Mouse (Mus musculus) erythroblast, embryonic 14.5 days (primary cell): ENCODE data around the gene Tmem167b. TPM values are rescaled to one million over a fixed set of nuclear protein-coding genes. Genes with fewer than 3 reads are reported as not detected.

Experiments used
- H3K27me3 ChIP-seq: 2 replicates; pipeline ENCODE4 v1.6.1; 2012; ENCODE audit warnings: inconsistent platforms; ENCODE audit not compliant: control insufficient read depth
- H3K36me3 ChIP-seq: 2 replicates; pipeline ENCODE4 v1.6.1; 2012; ENCODE audit warnings: mild to moderate bottlenecking, inconsistent platforms; ENCODE audit not compliant: control insufficient read depth
- H3K4me1 ChIP-seq: 2 replicates; pipeline ENCODE4 v1.6.1; 2012; ENCODE audit warnings: inconsistent platforms; ENCODE audit not compliant: control insufficient read depth
- H3K4me3 ChIP-seq: replicated peaks from 2 replicates; pipeline ENCODE3; 2012; ENCODE audit warnings: moderate library complexity, mild to moderate bottlenecking, inconsistent platforms
- H3K9me3 ChIP-seq: 2 replicates; pipeline ENCODE4 v1.6.1; 2012; ENCODE audit warnings: low read length, inconsistent platforms, mixed read lengths; ENCODE audit not compliant: control insufficient read depth
- GATA1 ChIP-seq: IDR thresholded peaks from 2 replicates; pipeline ENCODE4 v1.6.1; 2012; ENCODE audit warnings: low read length, inconsistent platforms, mixed read lengths
- TAL1 ChIP-seq: IDR thresholded peaks from 3 replicates; pipeline ENCODE4 v1.6.1; 2012; ENCODE audit warnings: low read length, inconsistent platforms, mixed read lengths
- polyA plus RNA-seq: library from polyadenylated mRNA; stranded (reverse); fragments of >175 nt; gene quantifications from 2 replicates; pipeline ENCODE4 v1.2.3, GENCODE M21; 2012

Tmem167b gene
- polyA plus RNA-seq, 1 experiment, result 0.23 TPM

DNA sequence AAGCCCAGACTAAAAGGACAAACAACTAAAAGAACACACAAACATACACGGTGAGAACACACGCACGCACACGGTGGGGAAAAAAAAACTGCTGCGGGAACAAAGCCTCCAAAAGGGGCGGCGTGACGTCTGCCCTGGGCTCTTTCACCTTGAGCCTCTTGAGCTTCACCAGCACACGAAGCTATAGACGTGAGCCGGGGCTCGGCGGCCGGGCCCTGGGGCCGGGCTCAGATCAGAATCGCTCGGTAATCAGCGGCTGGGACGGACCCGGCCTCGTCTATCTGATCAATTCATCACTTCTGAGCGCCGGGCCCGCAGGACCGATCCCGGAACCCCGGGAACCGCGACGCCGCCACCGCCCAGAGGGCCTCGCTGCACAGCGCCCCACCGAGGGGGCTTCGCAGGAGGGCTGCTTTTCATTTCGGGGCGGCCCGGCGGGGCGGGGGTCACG, 8.1 kb downstream of the Tmem167b start:
- Histone ChIP-seq H3K27me3 (peaks cover 14% of the 10 kb centered on the region), H3K4me3 (peak overlapping the region; percentile 85), H3K9me3 (no peaks in the 10 kb centered on the region), H3K4me1 (peaks cover 37% of the 10 kb centered on the region), H3K36me3 (peaks cover 32% of the 10 kb centered on the region)
- no peak for TF ChIP-seq TAL1
- TF ChIP-seq GATA1, result no peak

DNA sequence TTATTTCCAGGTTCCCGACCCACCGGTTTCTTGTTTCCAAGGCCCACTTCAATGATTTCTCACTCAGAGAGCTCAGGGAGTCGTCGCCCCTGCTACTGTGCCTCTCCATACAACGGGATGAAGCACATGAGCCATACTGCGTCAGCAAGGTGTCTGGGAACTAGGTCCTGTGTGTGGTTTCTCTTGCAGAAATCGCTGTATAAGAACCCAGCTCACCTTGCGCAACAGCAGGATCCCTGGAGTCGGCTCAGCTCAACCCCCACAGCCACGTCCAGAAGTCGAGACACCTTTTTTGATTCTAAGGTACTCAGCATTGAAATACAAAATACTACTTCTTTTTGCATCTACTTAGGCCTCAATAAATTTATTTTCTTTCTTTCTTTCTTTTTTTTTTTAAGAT, 20.0 kb downstream of the Tmem167b start:
- no peaks in the 10 kb centered on the region for H3K36me3 ChIP-seq
- TF ChIP-seq GATA1 (no peak), TAL1 (no peak)

DNA sequence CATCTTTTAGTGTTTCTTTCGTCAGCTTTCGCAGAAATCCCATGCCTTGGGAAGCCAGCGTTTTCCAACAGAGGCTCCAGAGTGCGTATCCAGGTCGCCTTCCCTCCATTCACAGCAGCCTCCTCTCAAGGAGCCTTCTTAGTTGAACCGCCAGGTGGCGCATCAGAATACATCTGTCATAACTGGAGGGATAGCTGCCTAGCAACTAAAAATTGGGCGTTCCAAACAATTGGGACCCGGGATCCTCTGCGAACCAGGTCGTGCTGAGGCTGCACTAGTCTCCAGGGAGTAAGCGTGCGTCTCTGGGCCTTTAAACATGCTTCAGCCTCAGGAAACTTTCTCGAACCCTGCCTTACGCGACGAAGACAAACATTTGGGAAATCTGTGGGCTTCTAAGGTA, 25.0 kb downstream of the Tmem167b start:
- Histone ChIP-seq H3K4me1 (peaks cover 11% of the 10 kb centered on the region), H3K27me3 (peaks cover 57% of the 10 kb centered on the region), H3K4me3 (no peak overlapping the region), H3K36me3 (no peaks in the 10 kb centered on the region), H3K9me3 (no peaks in the 10 kb centered on the region)
- no peak for TF ChIP-seq TAL1
- TF ChIP-seq GATA1, result no peak

More for the DNA sequence above, 20.0 kb downstream of the Tmem167b start:
- Histone ChIP-seq H3K27me3 (peaks cover 24% of the 10 kb centered on the region), H3K9me3 (no peaks in the 10 kb centered on the region), H3K4me1 (peaks cover 4% of the 10 kb centered on the region), H3K4me3 (no peak overlapping the region)

DNA sequence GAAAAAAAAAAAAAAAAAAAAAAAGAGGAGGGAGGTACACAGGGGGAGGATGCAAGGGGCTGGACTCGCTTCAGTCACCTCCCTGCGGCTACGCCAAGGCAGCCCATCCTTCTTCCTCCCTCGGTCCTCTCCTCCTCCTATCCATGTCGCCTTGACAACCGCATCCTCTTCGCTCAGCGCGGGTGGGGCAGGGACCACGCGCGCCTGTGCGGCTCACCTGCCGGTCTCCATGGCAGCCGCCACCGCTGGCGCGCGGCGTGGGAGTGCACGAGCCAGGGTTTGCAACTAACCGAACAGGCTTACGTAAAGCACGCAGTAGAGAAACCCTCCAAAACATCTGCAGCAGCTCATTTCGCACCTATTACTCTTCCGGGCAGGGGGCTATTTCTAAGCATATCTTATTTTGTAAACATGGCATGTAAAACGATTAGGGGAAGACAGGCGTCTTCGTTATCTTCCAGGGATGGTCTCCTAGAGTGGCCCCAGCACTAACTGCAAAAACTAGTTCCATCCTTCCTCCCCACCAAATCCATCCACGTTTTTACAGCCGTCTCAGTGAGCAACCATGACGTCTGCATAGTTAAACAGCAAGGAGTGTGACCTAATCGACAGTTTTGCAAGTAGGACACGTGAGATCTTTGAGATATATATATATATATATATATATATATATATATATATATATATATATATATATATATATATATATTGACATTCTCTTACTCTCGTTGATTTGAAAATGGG, 25.6 kb downstream of the Tmem167b start, which contains the start of gene 5330417C22Rik:
Gene 5330417C22Rik, minus strand, starts transcription at position 20 of the 744 bp plus-strand sequence.
- Histone ChIP-seq H3K4me1 (peaks cover 11% of the 10 kb centered on the region), H3K4me3 (no peak within 1 kb of the TSS), H3K9me3 (no peaks in the 10 kb centered on the region), H3K27me3 (peaks cover 57% of the 10 kb centered on the region), H3K36me3 (no peaks in the 10 kb centered on the region)
- no peak for TF ChIP-seq TAL1
- TF ChIP-seq GATA1, result no peak

DNA sequence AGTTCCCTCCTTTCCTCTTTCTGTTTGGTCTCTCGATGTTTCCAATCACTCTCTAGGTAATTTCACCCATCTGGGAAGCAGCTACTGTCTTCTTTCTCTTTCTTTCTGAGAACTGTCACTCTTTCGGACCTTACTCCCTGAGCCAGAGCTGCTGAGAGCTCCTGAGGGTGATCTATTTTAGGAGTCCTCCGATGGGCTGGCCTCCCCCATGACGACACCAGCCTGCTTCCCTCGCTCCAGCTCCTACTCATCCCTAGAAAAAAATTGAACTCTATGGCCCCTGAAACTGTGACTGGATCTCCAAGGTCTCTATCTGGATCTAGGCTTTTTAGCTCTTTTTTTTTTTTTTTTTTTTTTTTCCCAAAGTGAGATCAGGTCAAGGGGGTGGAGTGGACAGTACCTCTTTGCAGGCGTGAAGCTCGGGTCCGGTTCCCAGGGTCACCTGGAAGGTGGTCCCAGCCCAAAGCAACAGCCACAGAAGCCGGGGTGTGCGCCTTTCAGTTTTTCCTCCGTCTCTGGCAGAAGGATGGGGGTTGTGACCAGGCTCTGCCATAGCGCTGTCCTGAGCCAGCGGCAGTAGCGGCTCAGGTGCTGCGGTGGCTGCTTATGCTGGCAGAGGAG, 26.3 kb downstream of the Tmem167b start:
- peaks cover 57% of the 10 kb centered on the region for H3K27me3 ChIP-seq
- peaks cover 11% of the 10 kb centered on the region for H3K4me1 ChIP-seq

DNA sequence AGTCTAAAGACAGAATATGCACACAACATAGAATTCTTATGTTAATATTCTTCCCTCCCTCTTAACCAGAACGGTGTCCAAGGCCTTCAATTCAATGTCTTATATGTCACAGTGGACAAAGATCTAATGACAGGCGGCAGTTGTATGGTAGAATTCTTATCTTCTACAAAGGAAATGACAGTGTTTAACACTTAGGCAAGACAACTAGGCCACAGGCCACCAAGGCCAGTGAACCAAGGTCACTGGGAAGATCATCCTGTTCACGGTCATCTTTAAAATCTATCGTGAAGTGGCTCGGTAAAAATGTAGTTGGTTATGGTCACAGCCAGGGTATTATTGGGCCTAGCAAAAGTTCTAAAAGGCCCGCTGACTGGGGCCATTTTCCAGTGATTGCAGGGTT, 28.3 kb downstream of the Tmem167b start, which contains the start of gene 1700013F07Rik:
Gene 1700013F07Rik, plus strand, starts transcription at position 200 of the 400 bp plus-strand sequence.
- Histone ChIP-seq H3K9me3 (no peaks in the 10 kb centered on the region), H3K4me1 (peaks cover 11% of the 10 kb centered on the region), H3K4me3 (no peak within 1 kb of the TSS), H3K27me3 (peaks cover 51% of the 10 kb centered on the region), H3K36me3 (no peaks in the 10 kb centered on the region)
- TF ChIP-seq GATA1 (no peak), TAL1 (no peak)

More for the DNA sequence above, 26.3 kb downstream of the Tmem167b start:
- H3K9me3 ChIP-seq, result no peaks in the 10 kb centered on the region
- no peak overlapping the region for H3K4me3 ChIP-seq
- no peaks in the 10 kb centered on the region for H3K36me3 ChIP-seq
- no peak for TF ChIP-seq TAL1
- no peak for TF ChIP-seq GATA1

DNA sequence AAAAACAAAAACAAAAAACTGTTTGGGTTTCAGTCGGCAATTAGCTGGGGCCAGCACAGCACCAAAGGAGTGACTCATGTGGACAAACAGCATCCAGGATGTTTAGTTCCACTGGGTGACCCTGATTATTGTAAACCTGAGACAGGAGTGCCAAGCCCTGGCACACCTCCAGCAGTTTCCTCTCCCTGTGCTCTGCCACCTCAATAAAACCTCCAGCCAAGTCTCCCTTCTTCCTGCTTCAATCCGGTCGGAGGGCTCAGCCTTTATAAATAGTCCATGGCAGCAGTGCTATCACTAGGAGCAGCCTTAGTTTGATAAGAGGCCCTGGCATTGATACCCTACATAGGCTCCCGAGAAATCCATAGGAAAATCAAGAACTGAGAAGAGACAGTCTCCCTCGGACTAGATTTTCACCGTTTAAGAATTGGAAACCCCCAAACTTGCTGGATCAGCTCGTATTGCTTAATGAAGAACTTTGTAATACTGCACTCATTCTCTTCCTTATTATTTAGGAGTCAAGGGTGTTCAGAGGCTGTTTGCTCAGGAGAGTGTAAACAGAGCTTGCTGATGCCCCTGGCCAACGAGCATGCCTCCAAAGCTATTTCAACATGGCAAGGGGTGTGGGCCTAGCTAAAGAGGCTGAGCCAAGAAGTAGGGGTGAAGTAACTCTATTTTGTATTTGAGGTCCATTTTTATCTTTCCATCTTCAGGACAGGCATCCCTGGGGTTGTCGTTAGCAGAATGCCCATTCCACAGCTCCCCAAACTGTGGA, 29.0 kb downstream of the Tmem167b start:
- TF ChIP-seq GATA1 (no peak), TAL1 (no peak)
- Histone ChIP-seq H3K27me3 (peaks cover 44% of the 10 kb centered on the region), H3K9me3 (peaks cover 3% of the 10 kb centered on the region), H3K4me3 (no peak overlapping the region), H3K36me3 (no peaks in the 10 kb centered on the region), H3K4me1 (peaks cover 11% of the 10 kb centered on the region)

DNA sequence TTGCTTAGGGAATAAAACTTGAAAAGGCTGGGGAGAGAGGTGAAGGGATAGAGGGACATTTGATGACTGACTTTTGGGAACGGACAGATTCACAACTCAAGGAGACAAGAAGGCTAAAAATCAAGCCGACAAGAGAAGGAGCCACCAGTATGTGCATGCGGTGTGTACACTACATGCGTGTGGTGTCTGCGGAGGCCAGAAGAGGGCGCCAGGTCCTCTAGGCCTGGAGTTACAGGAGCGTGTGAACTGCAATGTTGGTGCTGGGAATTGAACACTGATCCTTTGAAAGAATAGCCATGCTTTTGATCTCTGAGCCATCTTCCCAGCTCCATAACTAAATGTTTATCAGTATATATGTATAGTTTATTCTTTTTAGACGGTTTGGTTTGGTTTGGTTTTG, 33.8 kb downstream of the Tmem167b start:
- Histone ChIP-seq H3K27me3 (no peaks in the 10 kb centered on the region; the same call in none of the 2 replicates), H3K9me3 (peaks cover 4% of the 10 kb centered on the region), H3K4me3 (no peak overlapping the region), H3K36me3 (no peaks in the 10 kb centered on the region), H3K4me1 (no peaks in the 10 kb centered on the region)
- TF ChIP-seq GATA1 (no peak), TAL1 (no peak)
